Mouse (Mus musculus): ENCODE measurements around the gene Tmem230. TPM values are rescaled to one million over a fixed set of nuclear protein-coding genes. Genes with fewer than 3 reads are reported as not detected.

Gene Tmem230
- polyA plus RNA-seq (2014; fragmentation: Illumina TruSeq; extraction: RNeasy Lipid Tissue Mini Kit (QIAGEN cat#74804); ENCODE audit: low replicate concordance), result 93.4 TPM

GRCm38 (mm10) chr2:132247539-132248313 is at the start of gene Tmem230:
Gene Tmem230 (minus strand): TSS chr2:132247807.

GRCm38 (mm10) chr2:132262879-132263398 is 15.3 kb upstream of the Tmem230 start, which contains the start of gene Cds2:
Gene Cds2 (plus strand): TSS chr2:132263148.

DNA sequence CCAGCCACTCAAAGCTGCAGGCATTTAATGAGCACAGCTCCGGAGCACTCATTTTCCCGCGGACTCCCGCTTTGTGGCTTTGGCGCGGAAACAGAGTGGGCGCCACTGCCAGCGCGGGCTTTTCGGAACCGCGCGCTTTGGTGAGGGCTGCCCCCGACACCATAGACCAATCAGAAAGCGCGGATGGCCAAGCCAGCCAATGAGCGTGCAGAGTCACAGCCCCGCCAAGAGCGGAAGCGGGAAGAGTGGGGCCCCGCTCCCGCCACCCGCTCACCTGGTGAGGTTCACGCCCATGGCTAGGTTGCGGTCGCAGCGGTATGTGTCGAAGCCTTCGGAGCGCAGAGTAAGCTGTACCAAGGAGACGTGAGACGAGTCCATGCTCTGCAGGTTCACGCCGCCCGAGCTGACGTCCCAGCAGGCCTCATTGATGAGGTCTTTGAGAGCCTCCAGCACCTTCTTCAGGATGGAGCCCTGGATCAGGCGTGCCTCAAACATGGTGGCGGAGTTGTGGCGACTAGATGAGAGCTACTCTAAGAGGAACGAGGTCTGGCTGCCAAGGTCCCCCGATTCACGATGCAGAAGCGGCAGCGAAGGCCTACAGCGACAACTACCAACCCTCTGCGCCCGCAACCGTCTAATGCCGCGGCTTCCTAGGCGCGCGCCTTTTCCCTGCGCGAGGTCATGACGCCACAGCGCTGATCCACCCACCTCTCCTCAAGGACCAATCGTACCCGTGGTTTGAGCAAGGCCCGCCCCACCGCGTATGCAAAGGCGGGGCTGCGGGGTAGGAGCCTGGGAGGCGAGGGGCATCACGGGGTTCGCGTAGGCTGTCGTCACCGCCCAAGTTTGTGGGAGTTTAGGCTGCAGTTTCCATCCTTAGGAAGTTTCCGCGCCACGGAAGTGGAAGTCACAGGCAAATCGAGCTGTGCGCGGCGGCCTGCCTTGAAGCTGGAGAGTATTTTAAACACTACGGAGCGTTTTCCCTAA is 5.2 kb upstream of the Tmem230 start, which contains the start of gene Pcna:
Pcna (minus strand) TSS at position 773 of the 987 bp plus-strand sequence.

Other genes with a start within 250 kb of the Tmem230 start
- 2.5 TPM for gene Rassf2, start 217.5 kb downstream of the Tmem230 start, polyA plus RNA-seq (2014; fragmentation: Illumina TruSeq; extraction: RNeasy Lipid Tissue Mini Kit (QIAGEN cat#74804); ENCODE audit: low replicate concordance)
- gene Slc23a2, start 102.7 kb downstream of the Tmem230 start, polyA plus RNA-seq (2014; fragmentation: Illumina TruSeq; extraction: RNeasy Lipid Tissue Mini Kit (QIAGEN cat#74804); ENCODE audit: low replicate concordance), result 64.7 TPM
- gene Pcna, start 5.5 kb upstream of the Tmem230 start, polyA plus RNA-seq (2014; fragmentation: Illumina TruSeq; extraction: RNeasy Lipid Tissue Mini Kit (QIAGEN cat#74804); ENCODE audit: low replicate concordance), result 344 TPM
- gene Cds2, start 15.3 kb upstream of the Tmem230 start, polyA plus RNA-seq (2014; fragmentation: Illumina TruSeq; extraction: RNeasy Lipid Tissue Mini Kit (QIAGEN cat#74804); ENCODE audit: low replicate concordance), result 14.0 TPM
- gene Prokr2, start 137.6 kb upstream of the Tmem230 start, polyA plus RNA-seq (2014; fragmentation: Illumina TruSeq; extraction: RNeasy Lipid Tissue Mini Kit (QIAGEN cat#74804); ENCODE audit: low replicate concordance), result not detected